Mouse (Mus musculus) heart, adult 2 months (tissue): ENCODE data around the gene H2-Ob. TPM values are rescaled to one million over a fixed set of nuclear protein-coding genes. Genes with fewer than 3 reads are reported as not detected.

Source experiments
- DNase-seq, 2 experiments: peaks; one replicate each; pipeline ENCODE4 v3.0.0; 2021
- H3K27ac ChIP-seq: fragments of 200-600 bp; 2 replicates; pipeline ENCODE4 v1.8.1; 2022
- H3K27me3 ChIP-seq: fragments of 200-500 bp; 2 replicates; pipeline ENCODE4 v1.6.1; 2012; ENCODE audit warnings: mild to moderate bottlenecking, low read length, inconsistent platforms, mixed read lengths; ENCODE audit not compliant: control insufficient read depth, insufficient read depth
- H3K36me3 ChIP-seq: fragments of 200-500 bp; 2 replicates; pipeline ENCODE4 v1.6.1; 2012; ENCODE audit warnings: low read length, inconsistent platforms; ENCODE audit not compliant: control insufficient read depth, insufficient read depth
- H3K4me1 ChIP-seq: fragments of 200-500 bp; 2 replicates; pipeline ENCODE4 v1.6.1; 2011; ENCODE audit warnings: low read length; ENCODE audit not compliant: control insufficient read depth, insufficient read depth
- H3K4me3 ChIP-seq: fragments of 200-600 bp; 2 replicates; pipeline ENCODE4 v1.8.1; 2022
- H3K79me2 ChIP-seq: fragments of 200-500 bp; replicated peaks from 2 replicates; pipeline ENCODE4 v1.6.1; 2012; ENCODE audit warnings: mild to moderate bottlenecking, inconsistent platforms, low read length, moderate library complexity, mixed read lengths; ENCODE audit not compliant: control insufficient read depth, insufficient read depth
- H3K9ac ChIP-seq: fragments of 200-500 bp; 2 replicates; pipeline ENCODE4 v1.6.1; 2012; ENCODE audit warnings: low read depth, mild to moderate bottlenecking, control low read depth, inconsistent platforms, low read length, mixed read lengths
- CTCF ChIP-seq: fragments of 200-600 bp; IDR thresholded peaks from 2 replicates; pipeline ENCODE4 v1.8.1; 2022; ENCODE audit warnings: antibody characterized with exemption, mild to moderate bottlenecking, moderate library complexity
- EP300 ChIP-seq: fragments of 200-500 bp; IDR thresholded peaks from 2 replicates; pipeline ENCODE4 v1.6.1; 2011; ENCODE audit warnings: low read depth, low read length, control low read depth; ENCODE audit not compliant: insufficient read depth
- POLR2A ChIP-seq: fragments of 200-500 bp; IDR thresholded peaks from 2 replicates; pipeline ENCODE4 v1.6.1; 2011; ENCODE audit warnings: mild to moderate bottlenecking, low read depth, low read length, control low read depth; ENCODE audit not compliant: insufficient read depth
- WGBS: fragments of 180-500 bp; shearing (Covaris S2); methylation state at CpG from one replicate; pipeline ENCODE4 v1.1.7; 2018; 5-methylcytosine and 5-hydroxymethylcytosine counted together
- intact Hi-C: fragments of 180-260 bp; cut with DNase I; formaldehyde crosslinking; loops from one replicate; pipeline ENCODE4 v1.15.1; 2025
- polyA plus RNA-seq: library from polyadenylated mRNA; depleted of rRNA; stranded (reverse); fragments of >200 nt; gene quantifications from 2 replicates; pipeline ENCODE4 v1.2.3, GENCODE M21; 2012
- total RNA-seq, 2 experiments: library from RNA; stranded (reverse); gene quantifications; 2 replicates each; pipeline ENCODE4 v1.2.3; 2021

H2-Ob gene
- total and polyA plus RNA-seq, 3 experiments, result 0.55 to 6.2 (median 1.0) TPM

DNA sequence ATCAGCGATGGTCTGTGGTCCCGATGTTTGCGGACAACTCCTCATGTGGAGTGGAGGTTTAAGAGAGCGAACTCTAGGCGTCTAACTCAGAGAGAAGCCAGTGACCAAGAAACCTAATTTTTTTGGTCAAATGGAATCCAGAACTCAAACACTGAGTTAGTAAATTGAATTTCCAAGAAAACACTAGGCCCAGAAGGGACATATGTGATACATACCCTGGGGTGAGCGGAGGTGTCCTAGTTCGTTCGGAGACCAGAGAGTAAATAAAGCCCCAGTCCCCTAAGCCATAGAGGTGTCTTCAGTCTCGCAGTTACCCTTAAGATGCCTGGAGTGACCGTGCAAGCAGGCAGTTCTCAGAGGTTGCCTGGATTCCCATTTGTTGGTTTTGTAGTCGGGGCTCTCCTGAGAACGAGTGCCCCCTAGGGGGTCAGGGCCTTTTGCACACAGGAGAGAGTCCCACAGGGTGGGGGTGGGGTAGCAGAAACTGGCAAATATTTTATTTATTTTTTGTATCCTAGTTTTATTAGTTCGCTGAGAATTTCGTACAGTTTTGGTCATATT lies 25.2 kb downstream of the H2-Ob start:
- H3K36me3 ChIP-seq, result no peaks in the 10 kb centered on the region
- no peak overlapping the region; the same call in 1 of the 2 replicates for H3K4me3 ChIP-seq
- no peak overlapping the region for H3K27ac ChIP-seq
- TF ChIP-seq CTCF, result peak; percentile 22; the same call in 1 of the 2 replicates
- no peak for TF ChIP-seq EP300
- H3K79me2 ChIP-seq, result no peaks in the 10 kb centered on the region
- H3K4me1 ChIP-seq, result 0 out of 2 replicates have a peak, but pooled peaks cover 3% of the 10 kb centered on the region
- no peak overlapping the region for H3K9ac ChIP-seq
- WGBS, result 13% methylated on average over 14 of the region's 14 CpGs
- peaks cover 12% of the 10 kb centered on the region for H3K27me3 ChIP-seq
- intact Hi-C loops, result no loop called here
- peak in 1 of 2 experiments; percentile 33 for DNase-seq

GRCm38 (mm10) chr17:34264452-34265351 lies 26.0 kb downstream of the H2-Ob start:
- 0 out of 2 replicates have a peak, but pooled peaks cover 3% of the 10 kb centered on the region for H3K4me1 ChIP-seq
- WGBS, result 3% methylated on average over 93 of the region's 93 CpGs
- H3K9ac ChIP-seq, result peak overlapping the region; percentile 56
- intact Hi-C loops, result no loop called here
- no peak for TF ChIP-seq POLR2A
- TF ChIP-seq EP300, result no peak
- no peak for TF ChIP-seq CTCF
- no peaks in the 10 kb centered on the region for H3K36me3 ChIP-seq
- DNase-seq, result peak in 1 of 2 experiments; percentile 40
- H3K4me3 ChIP-seq, result peak overlapping the region; percentile 48
- H3K27me3 ChIP-seq, result peaks cover 12% of the 10 kb centered on the region
- H3K27ac ChIP-seq, result no peak overlapping the region
- no peaks in the 10 kb centered on the region for H3K79me2 ChIP-seq

- Histone ChIP-seq H3K36me3 (no peaks in the 10 kb centered on the region), H3K9ac (no peak overlapping the region), H3K4me1 (0 out of 2 replicates have a peak, but pooled peaks cover 3% of the 10 kb centered on the region), H3K4me3 (no peak overlapping the region), H3K27ac (no peak overlapping the region), H3K79me2 (no peaks in the 10 kb centered on the region), H3K27me3 (peaks cover 12% of the 10 kb centered on the region)
- TF ChIP-seq EP300, result no peak
- TF ChIP-seq CTCF, result no peak
- no peak for TF ChIP-seq POLR2A
- DNase-seq, result no peak
- intact Hi-C loops, result no loop called here
- WGBS, result 59% methylated on average over 2 of the region's 2 CpGs
Observed at GRCm38 (mm10) chr17:34268262-34268661, 29.6 kb downstream of the H2-Ob start.

DNA sequence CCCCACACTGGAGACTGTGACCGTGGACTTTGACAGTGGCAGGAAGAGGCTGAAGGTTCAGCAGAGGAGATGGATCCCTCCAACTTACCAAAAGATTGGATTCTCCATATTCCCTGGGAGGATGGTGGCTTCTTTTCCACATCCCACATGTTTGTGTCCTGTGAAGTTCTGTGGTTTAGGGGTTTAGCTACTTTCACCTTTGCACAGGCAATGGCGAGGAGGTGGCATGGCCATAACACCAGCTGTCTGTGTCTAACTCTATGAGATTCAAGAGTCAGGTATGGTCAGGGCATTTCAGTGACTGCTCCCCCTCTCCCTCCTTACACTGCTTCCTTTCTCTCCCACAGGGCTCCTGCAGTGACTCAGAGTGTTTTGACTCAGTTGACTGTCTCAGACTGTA lies 30.0 kb downstream of the H2-Ob start:
- H3K36me3 ChIP-seq, result no peaks in the 10 kb centered on the region
- H3K9ac ChIP-seq, result no peak overlapping the region
- no peaks in the 10 kb centered on the region for H3K79me2 ChIP-seq
- peaks cover 12% of the 10 kb centered on the region for H3K27me3 ChIP-seq
- H3K4me1 ChIP-seq, result 0 out of 2 replicates have a peak, but pooled peaks cover 3% of the 10 kb centered on the region
- DNase-seq, result no peak
- intact Hi-C loops, result no loop called here
- H3K4me3 ChIP-seq, result no peak overlapping the region
- 85% methylated on average over 2 of the region's 2 CpGs for WGBS
- TF ChIP-seq EP300 (no peak), POLR2A (no peak), CTCF (no peak)
- H3K27ac ChIP-seq, result no peak overlapping the region

DNA sequence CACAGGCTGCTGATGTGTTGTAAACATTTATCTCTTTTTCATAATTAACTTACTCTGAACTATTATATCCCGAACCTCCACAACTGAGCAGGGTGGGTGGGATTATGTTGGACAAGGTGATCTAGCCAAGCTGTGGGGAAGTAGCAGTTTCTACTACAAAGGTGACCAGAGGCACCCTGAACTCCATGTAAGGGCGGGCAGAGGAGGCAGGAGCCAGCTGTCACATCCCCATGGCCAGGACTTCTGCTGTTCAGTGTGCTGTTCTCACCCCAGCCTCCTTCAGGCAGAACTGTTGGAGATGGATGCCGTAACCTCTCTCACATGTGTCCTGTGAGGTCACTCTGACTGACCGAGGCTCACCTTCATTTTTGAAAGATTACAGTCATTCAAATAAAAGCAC lies 31.1 kb downstream of the H2-Ob start:
- no peak overlapping the region for H3K4me3 ChIP-seq
- H3K27ac ChIP-seq, result no peak overlapping the region
- TF ChIP-seq POLR2A (no peak), EP300 (no peak), CTCF (no peak)
- H3K9ac ChIP-seq, result no peak overlapping the region
- no peaks in the 10 kb centered on the region for H3K79me2 ChIP-seq
- no peak for DNase-seq
- H3K27me3 ChIP-seq, result peaks cover 5% of the 10 kb centered on the region
- 67% methylated on average over 4 of the region's 4 CpGs for WGBS
- no peaks in the 10 kb centered on the region for H3K4me1 ChIP-seq
- intact Hi-C loops, result no loop called here
- H3K36me3 ChIP-seq, result no peaks in the 10 kb centered on the region

DNA sequence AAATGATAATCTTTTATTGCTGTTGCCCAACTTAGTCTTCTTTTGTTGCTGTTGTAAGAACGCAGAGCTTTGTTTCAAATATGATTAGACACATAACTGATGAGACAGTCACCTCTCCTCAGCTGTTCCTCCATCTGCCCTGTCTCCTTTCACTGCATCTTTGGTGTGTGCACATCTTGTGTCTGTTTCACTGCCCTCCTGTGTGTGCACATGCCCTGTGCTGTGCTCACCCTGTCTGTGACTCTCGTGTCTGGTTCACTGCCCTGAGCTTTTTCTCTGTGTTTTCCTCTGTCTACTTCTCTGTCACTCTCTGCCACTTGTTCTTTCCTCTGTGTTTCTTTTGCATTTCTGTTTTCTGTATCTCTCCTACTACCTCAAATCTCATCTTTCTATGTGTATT lies 31.5 kb downstream of the H2-Ob start:
- 85% methylated on average over 2 of the region's 2 CpGs for WGBS
- Histone ChIP-seq H3K36me3 (no peaks in the 10 kb centered on the region), H3K27ac (no peak overlapping the region), H3K79me2 (no peaks in the 10 kb centered on the region), H3K9ac (no peak overlapping the region), H3K4me1 (no peaks in the 10 kb centered on the region), H3K27me3 (peaks cover 1% of the 10 kb centered on the region; the same call in 1 of the 2 replicates), H3K4me3 (no peak overlapping the region)
- TF ChIP-seq EP300 (no peak), CTCF (no peak), POLR2A (no peak)
- DNase-seq, result no peak
- intact Hi-C loops, result no loop called here
